Mouse (Mus musculus) left cerebral cortex, adult 11 months (tissue): ENCODE measurements around the gene Pigb.

Experiments used
- DNase-seq: peaks from one replicate; pipeline ENCODE4 v3.0.0; 2022; ENCODE audit warnings: low spot score

The Pigb gene

DNA sequence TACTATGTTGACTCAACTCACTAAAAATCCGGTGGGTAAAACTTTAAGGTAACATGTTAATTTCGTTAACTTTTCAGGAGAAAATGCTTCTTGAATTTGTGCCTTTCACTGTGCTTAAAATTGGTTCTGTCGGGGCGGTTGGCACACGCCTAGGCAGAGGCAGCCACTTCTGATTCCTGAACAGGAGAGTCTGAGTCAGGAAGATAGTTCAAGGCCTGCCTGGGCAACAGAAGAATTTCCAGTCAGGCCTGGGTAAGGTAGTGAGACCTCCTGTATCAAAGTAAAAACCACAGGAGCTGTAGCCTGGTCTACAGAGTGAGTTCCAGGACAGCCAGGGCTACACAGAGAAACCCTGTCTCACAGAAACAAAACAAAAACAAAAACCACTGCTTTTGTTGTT, 47.6 kb downstream of the Pigb start:
- DNase-seq, result no peak

- no peak for DNase-seq
These were observed 48.8 kb downstream of the Pigb start for GRCm38 (mm10) chr9:72991420-72991819.

GRCm38 (mm10) chr9:72988706-72989105, 51.5 kb downstream of the Pigb start:
- DNase-seq, result no peak

DNA sequence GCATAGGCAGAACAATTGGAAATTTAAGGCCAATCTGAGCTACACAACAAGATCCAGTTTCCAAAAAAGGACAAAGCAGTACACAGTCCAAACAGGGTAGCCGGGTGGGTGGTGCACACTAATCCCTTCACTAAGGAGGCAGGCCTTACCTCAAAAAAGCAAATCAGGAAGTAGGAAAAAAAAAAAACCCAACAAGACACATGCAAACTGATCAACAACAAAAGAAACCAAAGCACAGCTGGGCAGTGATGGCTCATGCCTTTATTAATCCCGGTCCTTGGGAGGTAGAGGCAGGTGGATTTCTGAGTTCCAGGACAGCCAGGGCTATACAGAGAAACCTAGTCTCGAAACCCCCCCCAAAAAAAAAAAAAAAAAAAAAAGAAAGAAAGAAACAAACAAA, 52.5 kb downstream of the Pigb start:
- DNase-seq, result no peak

- DNase-seq, result peak; percentile 96
These were observed 54.6 kb downstream of the Pigb start, which contains the start of the genes Ccpg1os and Ccpg1 for GRCm38 (mm10) chr9:72985250-72986220. Gene Ccpg1os (minus strand): TSS chr9:72985382. Gene Ccpg1 (plus strand): TSS chr9:72985429.

- no peak for DNase-seq
These were observed 57.1 kb downstream of the Pigb start for GRCm38 (mm10) chr9:72983066-72983465.

DNA sequence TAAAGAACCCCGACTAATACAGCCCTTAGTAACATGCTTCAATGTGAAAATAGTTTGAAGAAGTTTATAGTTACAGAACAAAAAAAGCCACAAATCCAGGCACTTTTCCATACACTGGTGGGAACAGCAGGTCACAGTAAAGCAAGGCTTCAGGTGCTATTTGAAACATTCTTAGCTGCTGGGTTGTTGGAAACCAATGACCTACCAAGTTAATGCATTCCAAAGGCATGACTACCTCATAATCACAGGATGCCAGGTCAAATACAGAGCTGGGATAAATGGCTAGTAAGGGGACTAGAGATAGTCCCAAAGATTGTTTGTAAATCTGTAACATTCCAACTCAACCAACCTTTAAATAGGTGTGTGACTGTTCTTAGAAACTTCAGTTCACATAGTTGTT, 64.9 kb downstream of the Pigb start:
- no peak for DNase-seq

DNA sequence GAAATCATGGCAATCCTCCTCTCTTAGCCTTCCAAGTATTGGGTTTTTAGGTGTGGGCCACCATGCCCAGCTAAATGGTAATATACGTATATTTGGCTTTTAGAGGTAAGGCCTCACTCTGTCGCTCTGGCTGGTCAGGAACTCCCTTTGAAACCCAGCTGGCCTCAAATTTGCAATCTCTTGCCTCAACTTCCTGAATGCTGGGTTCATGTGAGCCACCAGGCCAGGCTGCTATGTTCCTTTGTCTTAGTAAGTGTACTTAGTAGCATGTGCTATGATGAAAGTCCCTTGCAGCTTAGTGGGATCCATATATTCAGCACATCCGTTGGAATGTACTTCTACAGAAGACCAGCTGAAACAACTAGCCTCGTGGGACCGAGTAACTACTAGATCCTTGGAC, 65.4 kb downstream of the Pigb start:
- DNase-seq, result no peak

DNA sequence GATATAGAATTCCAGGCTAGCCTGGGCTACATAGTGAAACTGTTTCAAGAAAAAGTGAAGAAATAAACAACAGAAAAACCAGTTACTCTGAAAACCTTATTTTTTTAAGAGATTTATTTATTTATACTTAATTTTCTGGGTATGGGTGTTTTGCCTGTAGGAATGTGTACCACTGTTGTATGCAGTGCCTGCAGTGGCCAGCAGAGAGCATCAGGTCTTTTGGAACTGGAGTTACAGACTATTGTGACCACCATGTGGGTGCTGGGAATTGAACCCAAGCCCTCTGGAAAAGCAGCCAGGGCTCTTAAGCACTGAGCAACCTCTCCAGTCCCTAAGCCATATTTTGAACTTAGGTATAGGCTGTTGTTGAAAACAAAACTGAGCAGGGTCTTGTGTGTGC, 67.2 kb downstream of the Pigb start:
- DNase-seq, result no peak

DNA sequence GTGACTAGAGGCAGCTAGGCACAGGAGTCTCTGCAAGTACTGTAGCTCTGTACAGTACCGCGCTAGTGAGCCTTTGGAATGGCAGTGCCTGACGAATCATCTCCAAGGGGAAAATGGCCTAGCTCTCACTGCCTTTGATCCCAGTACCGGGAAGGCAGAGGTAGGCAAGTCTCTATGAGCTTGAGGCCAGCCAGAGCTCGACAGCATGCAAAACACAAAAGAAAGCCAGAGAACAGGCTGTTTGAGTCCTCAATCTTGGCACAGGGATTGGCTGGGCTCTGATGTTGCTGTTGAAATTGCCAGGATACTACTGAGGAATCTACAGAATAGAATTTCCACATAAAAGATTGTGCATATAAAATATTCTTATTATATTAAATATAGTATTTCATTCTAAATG, 67.7 kb downstream of the Pigb start:
- no peak for DNase-seq

GRCm38 (mm10) chr9:72969874-72970273, 70.3 kb downstream of the Pigb start:
- no peak for DNase-seq

GRCm38 (mm10) chr9:72968349-72969061, 71.7 kb downstream of the Pigb start:
- DNase-seq, result peak; percentile 52

DNA sequence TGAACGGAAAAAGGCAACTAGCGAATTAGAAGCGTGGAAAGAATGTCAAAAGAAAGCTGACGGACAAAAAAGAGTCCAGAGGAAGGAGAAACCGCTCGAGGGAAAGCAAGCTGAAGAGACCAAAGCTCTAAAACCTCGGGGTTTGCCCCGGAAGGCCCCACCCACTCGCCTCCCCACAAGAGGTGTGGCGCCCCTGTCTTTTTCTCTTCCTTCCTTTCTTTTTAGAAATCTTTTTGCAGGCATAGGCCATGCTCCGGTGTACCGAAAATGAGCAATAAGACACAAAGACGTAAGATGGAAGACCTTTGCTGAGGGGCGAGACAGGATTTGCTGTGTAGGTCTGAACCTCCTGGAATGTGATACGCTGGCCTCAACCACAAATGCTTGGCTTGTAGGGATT, 78.2 kb downstream of the Pigb start:
- DNase-seq, result no peak

DNA sequence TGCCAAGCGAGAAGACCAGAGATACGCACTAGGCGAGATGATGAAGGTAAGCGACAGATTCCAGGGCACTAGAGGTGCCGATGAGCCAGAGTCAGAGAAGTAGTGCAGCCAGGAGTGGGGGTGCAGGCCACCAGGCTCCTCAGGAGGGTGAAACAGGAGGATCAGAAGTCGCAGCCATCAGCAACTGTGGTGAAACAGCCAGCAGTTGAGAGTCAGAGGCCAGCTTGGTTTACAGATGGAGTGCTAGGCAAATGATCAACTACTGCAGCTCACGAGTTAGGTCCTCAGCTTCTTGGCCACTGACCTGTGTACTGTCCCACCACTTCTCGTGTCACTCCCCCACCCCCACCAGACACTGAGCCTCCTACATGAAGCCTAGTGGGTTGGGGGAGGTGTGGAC, 78.8 kb downstream of the Pigb start:
- DNase-seq, result no peak

- peak; percentile 65 for DNase-seq
These were observed 81.4 kb downstream of the Pigb start, which contains the start of the genes Dyx1c1 and Gm44503 for GRCm38 (mm10) chr9:72958521-72959450. Gene Dyx1c1 (plus strand): TSS chr9:72958785. Gene Gm44503 (plus strand): TSS chr9:72958852.
